Mouse (Mus musculus) G1E (cell line): ENCODE results near the gene Sv2c.
"Not testable (repeated sequence)": the region's sequence is repeated elsewhere in the genome, so short reads cannot be mapped to it uniquely, and the experiment has no call there.

Source experiments
- CTCF ChIP-seq: IDR thresholded peaks from 2 replicates; pipeline ENCODE4 v1.5.1; 2012; ENCODE audit warnings: low read depth, low read length, inconsistent platforms, mixed read lengths
- GATA1 ChIP-seq: IDR thresholded peaks from 2 replicates; pipeline ENCODE4 v1.6.1; 2012; ENCODE audit warnings: borderline replicate concordance, low read length, inconsistent platforms, mixed read lengths

DNA sequence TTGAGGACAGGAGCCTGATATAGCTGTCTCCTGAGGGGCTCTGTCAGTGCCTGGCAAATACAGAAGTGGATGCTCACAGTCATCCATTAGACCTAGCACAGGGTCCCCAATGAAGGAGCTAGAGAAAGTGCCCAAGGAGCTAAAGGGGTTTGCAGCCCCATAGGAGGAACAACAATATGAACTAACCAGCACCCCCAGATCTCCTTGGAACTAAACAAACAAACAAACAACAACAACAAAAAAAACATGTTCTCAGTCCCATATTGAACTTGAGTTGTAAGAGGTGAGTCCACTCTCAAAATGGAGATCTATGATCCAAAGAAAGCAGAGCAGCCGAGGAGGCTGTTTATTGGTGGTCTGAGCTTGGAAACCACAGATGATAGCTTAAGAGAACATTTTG is 50.6 kb downstream of the Sv2c start, which contains the start of gene Gm17190:
- TF ChIP-seq CTCF, GATA1: not testable (repeated sequence)
